In the genomic region with DNA sequence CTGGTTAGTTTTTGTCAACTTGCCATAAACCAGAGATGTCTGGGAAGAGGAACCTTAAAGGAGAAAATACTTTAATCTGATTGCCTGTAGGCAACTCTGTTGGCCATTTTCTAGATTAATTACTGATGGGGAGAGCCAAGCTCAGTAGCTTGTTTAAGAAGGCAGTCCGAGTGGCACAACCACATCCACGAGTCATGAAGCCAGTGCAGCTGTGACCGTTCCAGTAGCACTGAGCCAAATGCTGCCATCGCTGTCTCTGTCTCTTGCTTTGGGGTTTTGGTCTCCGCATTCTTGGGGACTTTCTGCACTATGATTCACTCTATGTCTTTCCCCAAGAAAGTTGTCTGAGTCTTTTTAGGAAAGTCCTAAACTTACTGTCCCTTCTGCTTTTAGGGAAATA, we compare ENCODE assay signal across 25 mouse cellular contexts. TPM values are rescaled to one million over a fixed set of nuclear protein-coding genes. Genes with fewer than 3 reads are reported as not detected.
A peak's percentile ranks its signal among the peaks of the same experiment; 100 is the strongest.
DNase-seq lines count a peak whose midpoint lies in the region; ATAC-seq and TF ChIP-seq lines count a peak whose summit lies in the region.
"Had no signal": no experiment of that assay in that cellular context is flagged by ENCODE, and none has a peak within 500 bp of the region (broad histone marks: within the 10 kb centered on the region; RNA-seq: fewer than 3 reads in every experiment).

No protein-coding gene starts in this region.

- 0 out of 2 replicates have a peak, but pooled peaks cover 6% of the 10 kb centered on the region for H3K36me3 ChIP-seq in kidney, postnatal 0 days (ENCODE audit: insufficient read depth, low read length)
- 0 out of 2 replicates have a peak, but pooled peaks cover 6% of the 10 kb centered on the region for H3K36me3 ChIP-seq in forebrain, postnatal 0 days (ENCODE audit: insufficient read depth)
- H3K36me3 ChIP-seq: hindbrain, embryonic 12.5 days; intestine, embryonic 15.5 days had no signal

- no peak for DNase-seq in kidney, postnatal 0 days (ENCODE audit: low spot score)
- no peak for DNase-seq in kidney, postnatal 36 days
- peak; percentile 47 for DNase-seq in 3T3-L1 (ENCODE audit: low read depth, low spot score)
- no peak for DNase-seq in forebrain, postnatal 0 days
- no peak for DNase-seq in cerebellum, adult 2 months
- DNase-seq: adrenal gland, adult 2 months; adrenal gland, postnatal 14 days; B cell, adult 2 months; cerebellum, adult 11 months; cerebellum, adult 9-10 months; cerebellum, postnatal 14 days; gastrocnemius, postnatal 10 days; gastrocnemius, postnatal 36 days; heart, adult 2 months; heart, postnatal 14 days; kidney, adult 11 months had no signal

- WGBS in kidney, postnatal 0 days, result 79% methylated on average over 5 of the region's 5 CpGs
- 89% methylated on average over 5 of the region's 5 CpGs for WGBS in forebrain, postnatal 0 days
- 65% methylated on average over 5 of the region's 5 CpGs for WGBS in cerebellum, adult 2 months

- no peak for TF ChIP-seq POLR2A in embryonic fibroblast, embryonic 13.5 days (IDR thresholded peaks at IDR 0.05; ENCODE audit: low read depth, low read length)
- TF ChIP-seq POLR2A in cerebellum, adult 2 months (IDR thresholded peaks at IDR 0.05; ENCODE audit: borderline replicate concordance, insufficient read depth, low read length), result no peak

- no peaks in the 10 kb centered on the region for H3K27me3 ChIP-seq in kidney, postnatal 0 days (ENCODE audit: insufficient read depth, low read length)
- H3K27me3 ChIP-seq in forebrain, postnatal 0 days (ENCODE audit: insufficient read depth, low read length), result no peaks in the 10 kb centered on the region
- H3K27me3 ChIP-seq in cerebellum, adult 2 months (ENCODE audit: control insufficient read depth, insufficient read depth, low read length), result no peaks in the 10 kb centered on the region
- H3K27me3 ChIP-seq: CH12.LX; heart, embryonic 13.5 days; hindbrain, embryonic 12.5 days; intestine, embryonic 15.5 days had no signal

- no peak for TF ChIP-seq CTCF in kidney, postnatal 0 days (IDR thresholded peaks at IDR 0.05; ENCODE audit: low read depth)
- no peak for TF ChIP-seq CTCF in embryonic fibroblast, embryonic 13.5 days (IDR thresholded peaks at IDR 0.05; ENCODE audit: borderline replicate concordance, insufficient read depth, low read length)
- TF ChIP-seq CTCF in forebrain, postnatal 0 days (IDR thresholded peaks at IDR 0.05; ENCODE audit: low read depth), result no peak
- TF ChIP-seq CTCF in cerebellum, adult 2 months (IDR thresholded peaks at IDR 0.05; ENCODE audit: borderline replicate concordance, insufficient read depth, low read depth, low read length), result no peak

- no peaks in the 10 kb centered on the region for H3K4me1 ChIP-seq in kidney, postnatal 0 days (replicated peaks; ENCODE audit: insufficient read depth, low read length)
- H3K4me1 ChIP-seq in embryonic fibroblast, embryonic 13.5 days (ENCODE audit: control insufficient read depth, insufficient read depth, low read length), result no peaks in the 10 kb centered on the region
- no peaks in the 10 kb centered on the region for H3K4me1 ChIP-seq in forebrain, postnatal 0 days (ENCODE audit: insufficient read depth)
- H3K4me1 ChIP-seq in cerebellum, adult 2 months (ENCODE audit: control insufficient read depth, insufficient read depth, low read length), result no peaks in the 10 kb centered on the region
- H3K4me1 ChIP-seq: heart, embryonic 10.5 days; heart, embryonic 13.5 days; hindbrain, embryonic 12.5 days; intestine, embryonic 15.5 days had no signal

- H3K9me3 ChIP-seq in kidney, postnatal 0 days (replicated peaks; ENCODE audit: low read length), result no peaks in the 10 kb centered on the region
- H3K9me3 ChIP-seq in forebrain, postnatal 0 days (ENCODE audit: low read length), result no peaks in the 10 kb centered on the region
- H3K9me3 ChIP-seq: G1E; heart, embryonic 10.5 days; hindbrain, embryonic 12.5 days; intestine, embryonic 15.5 days had no signal

- no peak overlapping the region for H3K4me2 ChIP-seq in kidney, postnatal 0 days (ENCODE audit: low read length)
- H3K4me2 ChIP-seq in forebrain, postnatal 0 days (ENCODE audit: low read depth), result no peak overlapping the region
- H3K4me2 ChIP-seq: heart, embryonic 13.5 days; hindbrain, embryonic 12.5 days; intestine, embryonic 15.5 days had no signal

- H3K4me3 ChIP-seq in kidney, postnatal 0 days (replicated peaks; ENCODE audit: low read depth, low read length), result no peak overlapping the region
- no peak overlapping the region for H3K4me3 ChIP-seq in embryonic fibroblast, embryonic 13.5 days (ENCODE audit: insufficient read depth, low read length)
- no peak overlapping the region for H3K4me3 ChIP-seq in forebrain, postnatal 0 days (ENCODE audit: low read depth, low read length)
- no peak overlapping the region for H3K4me3 ChIP-seq in cerebellum, adult 2 months (replicated peaks; ENCODE audit: insufficient read depth, low read depth, low read length)
- H3K4me3 ChIP-seq: heart, adult 2 months; heart, embryonic 10.5 days; heart, embryonic 13.5 days; hindbrain, embryonic 12.5 days; intestine, embryonic 15.5 days had no signal

- H3K9ac ChIP-seq in kidney, postnatal 0 days (ENCODE audit: low read depth, low read length), result no peak overlapping the region
- no peak overlapping the region for H3K9ac ChIP-seq in forebrain, postnatal 0 days
- H3K9ac ChIP-seq: heart, embryonic 13.5 days; hindbrain, embryonic 12.5 days; intestine, embryonic 15.5 days had no signal

- 0 out of 2 replicates have a peak overlapping the region, but pooled peaks have one; percentile 13 for H3K27ac ChIP-seq in kidney, postnatal 0 days
- H3K27ac ChIP-seq in embryonic fibroblast, embryonic 13.5 days (ENCODE audit: insufficient read depth, low read length), result peak overlapping the region; percentile 88
- H3K27ac ChIP-seq in forebrain, postnatal 0 days (ENCODE audit: low read depth, low read length), result no peak overlapping the region
- no peak overlapping the region for H3K27ac ChIP-seq in cerebellum, adult 2 months (ENCODE audit: insufficient read depth, low read length)
- H3K27ac ChIP-seq: heart, adult 2 months; heart, embryonic 10.5 days; heart, embryonic 13.5 days; hindbrain, embryonic 12.5 days; intestine, embryonic 15.5 days had no signal

- ATAC-seq in kidney, postnatal 0 days (replicated peaks; ENCODE audit: low FRiP score, low read depth), result no peak
- ATAC-seq in forebrain, postnatal 0 days, result no peak
- ATAC-seq: forebrain, embryonic 14.5 days; hindbrain, embryonic 16.5 days; intestine, embryonic 15.5 days had no signal

RNA-seq across cellular contexts. Expression of a gene that starts 12.3 kb away (rescaled TPM):
- 42.6 and 50.8 TPM in 2 replicates for polyA plus RNA-seq in kidney, postnatal 0 days (2015; fragmentation: Nextera tagmentation; extraction: Ambion mirVana)
- polyA plus RNA-seq in embryonic fibroblast, embryonic 13.5 days (2011; ENCODE audit: insufficient read length, low read depth, missing spikeins), result 95.7 and 105 TPM in 2 replicates
- total RNA-seq in forebrain, postnatal 0 days (2014; rRNA removed), result 112 and 121 TPM in 2 replicates
- polyA plus RNA-seq in forebrain, postnatal 0 days (2015; fragmentation: Nextera tagmentation; extraction: Ambion mirVana), result 83.3 and 105 TPM in 2 replicates
- 117 TPM in 2 replicates for polyA plus RNA-seq in cerebellum, adult 2 months (2012; rRNA removed)

RNA-seq across cellular contexts. Expression of a gene that starts 43.7 kb away (rescaled TPM):
- 37.0 and 40.2 TPM in 2 replicates for polyA plus RNA-seq in kidney, postnatal 0 days (2015; fragmentation: Nextera tagmentation; extraction: Ambion mirVana)
- 20.7 and 27.8 TPM in 2 replicates for polyA plus RNA-seq in embryonic fibroblast, embryonic 13.5 days (2011; ENCODE audit: insufficient read length, low read depth, missing spikeins)
- 33.1 and 34.5 TPM in 2 replicates for total RNA-seq in forebrain, postnatal 0 days (2014; rRNA removed)
- 26.3 and 28.1 TPM in 2 replicates for polyA plus RNA-seq in forebrain, postnatal 0 days (2015; fragmentation: Nextera tagmentation; extraction: Ambion mirVana)
- 22.4 and 24.2 TPM in 2 replicates for polyA plus RNA-seq in cerebellum, adult 2 months (2012; rRNA removed)

Comparison
In these comparisons a context has a peak if more than half of its experiments do, and no peak if none do; other contexts are left out.
1. H3K27ac ChIP-seq: peak in kidney, postnatal 0 days (single experiment) and embryonic fibroblast, embryonic 13.5 days (single experiment); none in forebrain, postnatal 0 days (single experiment) and cerebellum, adult 2 months (single experiment).